Mouse (Mus musculus): ENCODE results near the gene Rab43. TPM values are rescaled to one million over a fixed set of nuclear protein-coding genes. Genes with fewer than 3 reads are reported as not detected.

Gene Rab43
- total RNA-seq, 1 experiment from 2014 or later: 29.3 TPM

Other genes starting within 250 kb of the Rab43 start
- 0.61 and 2.6 TPM in 2 replicates for gene Prokr1, start 221.4 kb downstream of the Rab43 start, total RNA-seq (2017)
- 8.2 and 10.0 TPM in 2 replicates for gene Aplf, start 140.0 kb downstream of the Rab43 start, total RNA-seq (2017)
- not detected in 2 replicates for gene Efcc1, start 81.3 kb downstream of the Rab43 start, total RNA-seq (2017)
- 13.3 and 13.5 TPM in 2 replicates for gene Gp9, start 34.1 kb downstream of the Rab43 start, total RNA-seq (2017)
- gene Gm45140, start 23.6 kb upstream of the Rab43 start, total RNA-seq (2017): 17.8 and 23.3 TPM in 2 replicates
- 26.0 and 48.2 TPM in 2 replicates for gene Isy1, start 26.6 kb upstream of the Rab43 start, total RNA-seq (2017)
- gene Cnbp, start 38.9 kb upstream of the Rab43 start, total RNA-seq (2017): 523 and 558 TPM in 2 replicates
- 67.4 and 77.5 TPM in 2 replicates for gene Copg1, start 75.7 kb upstream of the Rab43 start, total RNA-seq (2017)
- 41.1 and 63.9 TPM in 2 replicates for gene Hmces, start 101.8 kb upstream of the Rab43 start, total RNA-seq (2017)
- gene H1fx, start 169.5 kb upstream of the Rab43 start, total RNA-seq (2017): not detected in 2 replicates
- 148 and 159 TPM in 2 replicates for gene Rab7, start 233.1 kb upstream of the Rab43 start, total RNA-seq (2017)